Mouse (Mus musculus) olfactory bulb, adult 2 months (tissue): ENCODE data around the gene Lypd4.

Source experiments
- CTCF ChIP-seq: fragments of 200-500 bp; IDR thresholded peaks from 2 replicates; pipeline ENCODE4 v1.5.1; 2012; ENCODE audit warnings: low read depth, mild to moderate bottlenecking, low read length, moderate library complexity; ENCODE audit not compliant: insufficient read depth
- POLR2A ChIP-seq: fragments of 200-500 bp; IDR thresholded peaks from 2 replicates; pipeline ENCODE4 v1.6.1; 2012; ENCODE audit warnings: mild to moderate bottlenecking, low read depth, low read length, moderate library complexity; ENCODE audit not compliant: insufficient read depth

DNA sequence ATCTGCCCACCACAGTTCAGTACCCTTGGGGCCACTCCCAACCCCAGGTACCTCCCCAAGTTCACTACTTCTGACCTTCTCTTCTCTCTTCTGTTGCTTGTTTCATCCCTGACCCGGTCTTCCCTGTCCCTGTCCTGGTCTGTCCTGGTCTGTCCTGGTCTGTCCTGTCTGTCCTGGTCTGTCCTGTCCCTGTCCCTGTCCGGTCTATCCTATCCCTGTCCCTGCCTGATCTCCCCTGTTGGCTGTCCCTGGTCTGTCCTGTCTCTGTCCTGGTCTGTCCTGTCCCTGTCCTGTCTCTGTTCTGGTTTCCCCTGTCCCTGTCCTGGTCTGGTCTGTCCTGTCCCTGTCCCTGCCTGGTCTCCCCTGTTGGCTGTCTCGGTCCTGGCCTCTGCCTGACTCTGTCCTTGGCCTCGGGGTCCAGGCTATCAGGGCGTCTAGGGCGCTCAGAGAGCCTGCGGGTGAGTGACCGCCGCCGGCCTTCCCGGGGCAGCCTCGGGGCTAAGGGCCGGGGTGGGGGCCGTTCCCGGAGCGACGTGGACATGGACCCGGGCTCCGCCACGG is 49.1 kb upstream of the Lypd4 start:
- TF ChIP-seq CTCF = no peak
- no peak for TF ChIP-seq POLR2A
